Mouse (Mus musculus) stomach, embryonic 14.5 days (tissue): ENCODE results near the gene Sh3bgr. TPM values are rescaled to one million over a fixed set of nuclear protein-coding genes. Genes with fewer than 3 reads are reported as not detected.

Experiments used
- ATAC-seq: fragments of 200-750 bp; cut with Nextera tagmentation; 2 replicates; pipeline ENCODE4 v1.8.0; 2017; ENCODE audit warnings: low read depth, moderate TSS enrichment; ENCODE audit not compliant: insufficient number of reproducible peaks, insufficient read depth, low FRiP score
- H3K27ac ChIP-seq: fragments of 300-500 bp; sonication (generic); 2 replicates; pipeline ENCODE4 v1.5.1; 2014; ENCODE audit warnings: mild to moderate bottlenecking, low read length, moderate library complexity, mixed read lengths
- H3K27me3 ChIP-seq: fragments of 300-500 bp; sonication (generic); 2 replicates; pipeline ENCODE4 v1.6.1; 2014; ENCODE audit warnings: low read length, control low read depth, mixed read lengths; ENCODE audit not compliant: control insufficient read depth, insufficient read depth
- H3K36me3 ChIP-seq: fragments of 300-500 bp; sonication (generic); 2 replicates; pipeline ENCODE4 v1.6.1; 2014; ENCODE audit warnings: mild to moderate bottlenecking, control low read depth, low read length, moderate library complexity, mixed read lengths; ENCODE audit not compliant: control insufficient read depth, insufficient read depth
- H3K4me1 ChIP-seq: fragments of 300-500 bp; sonication (generic); 2 replicates; pipeline ENCODE4 v1.6.1; 2014; ENCODE audit warnings: low read length, control low read depth, mixed read lengths; ENCODE audit not compliant: control insufficient read depth, insufficient read depth
- H3K4me2 ChIP-seq: fragments of 300-500 bp; sonication (generic); replicated peaks from 2 replicates; pipeline ENCODE4 v1.6.1; 2014; ENCODE audit warnings: low read depth, low read length, control low read depth
- H3K4me3 ChIP-seq: fragments of 300-500 bp; sonication (generic); 2 replicates; pipeline ENCODE4 v1.5.1; 2014; ENCODE audit warnings: low read depth, low read length, control low read depth
- H3K9ac ChIP-seq: fragments of 300-500 bp; sonication (generic); replicated peaks from 2 replicates; pipeline ENCODE4 v1.6.1; 2014; ENCODE audit warnings: low read depth, mild to moderate bottlenecking, control low read depth, low read length, moderate library complexity, mixed read lengths
- H3K9me3 ChIP-seq: fragments of 300-500 bp; sonication (generic); 2 replicates; pipeline ENCODE4 v1.6.1; 2016; ENCODE audit warnings: low read depth, low read length, control low read depth; ENCODE audit not compliant: control insufficient read depth
- WGBS: fragments of 180-500 bp; shearing (Covaris S2); extraction: QIAGEN DNeasy Blood & Tissue Kit; methylation state at CpG from one replicate; pipeline ENCODE4 v1.1.7; 2014; 5-methylcytosine and 5-hydroxymethylcytosine counted together
- polyA plus RNA-seq: library from polyadenylated mRNA; unstranded; fragments of >200 nt; fragmentation: Nextera tagmentation; extraction: Ambion mirVana; gene quantifications from 2 replicates; pipeline ENCODE4 v1.2.1, GENCODE M21; 2014

The Sh3bgr gene
- polyA plus RNA-seq, 1 experiment from 2014 or later, result 29.7 TPM

DNA sequence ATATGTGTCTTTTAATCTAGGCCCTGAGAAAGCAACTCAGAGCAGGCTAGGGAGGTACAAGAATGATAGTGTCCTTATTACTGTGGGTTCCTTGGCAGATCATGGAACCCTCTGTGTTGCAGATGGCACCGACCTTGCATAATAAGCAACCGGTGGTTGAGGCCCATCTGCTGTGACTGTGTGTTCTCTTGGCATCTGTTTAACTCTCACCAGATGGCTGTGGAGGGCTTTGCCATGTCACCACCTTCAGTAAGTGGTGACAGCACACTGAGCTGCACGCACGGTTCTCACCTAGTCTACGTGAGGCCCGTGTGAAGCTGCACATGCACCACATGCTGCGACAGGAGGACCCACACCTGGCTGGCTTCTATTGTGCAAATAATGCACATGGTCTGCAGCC, 49.4 kb downstream of the Sh3bgr start:
- no peak overlapping the region for H3K27ac ChIP-seq
- H3K4me3 ChIP-seq, result no peak overlapping the region
- ATAC-seq, result no peak
- whole genome bisulfite sequencing, result 88% methylated on average over 7 of the region's 7 CpGs
- no peaks in the 10 kb centered on the region for H3K4me1 ChIP-seq
- no peak overlapping the region for H3K9ac ChIP-seq
- no peaks in the 10 kb centered on the region for H3K27me3 ChIP-seq
- no peaks in the 10 kb centered on the region for H3K9me3 ChIP-seq
- no peak overlapping the region for H3K4me2 ChIP-seq
- H3K36me3 ChIP-seq, result no peaks in the 10 kb centered on the region

- no peaks in the 10 kb centered on the region for H3K27me3 ChIP-seq
- no peak overlapping the region for H3K4me3 ChIP-seq
- no peaks in the 10 kb centered on the region for H3K4me1 ChIP-seq
- no peak overlapping the region for H3K4me2 ChIP-seq
- H3K27ac ChIP-seq, result no peak overlapping the region
- no peaks in the 10 kb centered on the region for H3K9me3 ChIP-seq
- ATAC-seq, result no peak
- WGBS, result 89% methylated on average over 1 of the region's 1 CpGs
- H3K36me3 ChIP-seq, result no peaks in the 10 kb centered on the region
- no peak overlapping the region for H3K9ac ChIP-seq
These were observed 51.9 kb downstream of the Sh3bgr start for GRCm38 (mm10) chr16:96252146-96252545.

- Histone ChIP-seq H3K4me1 (no peaks in the 10 kb centered on the region), H3K27me3 (no peaks in the 10 kb centered on the region), H3K27ac (no peak overlapping the region), H3K9me3 (no peaks in the 10 kb centered on the region), H3K36me3 (no peaks in the 10 kb centered on the region), H3K4me2 (no peak overlapping the region), H3K9ac (no peak overlapping the region), H3K4me3 (no peak overlapping the region)
- WGBS, result 84% methylated on average over 8 of the region's 8 CpGs
- no peak for ATAC-seq
These were observed 58.2 kb downstream of the Sh3bgr start for GRCm38 (mm10) chr16:96258429-96258828.

DNA sequence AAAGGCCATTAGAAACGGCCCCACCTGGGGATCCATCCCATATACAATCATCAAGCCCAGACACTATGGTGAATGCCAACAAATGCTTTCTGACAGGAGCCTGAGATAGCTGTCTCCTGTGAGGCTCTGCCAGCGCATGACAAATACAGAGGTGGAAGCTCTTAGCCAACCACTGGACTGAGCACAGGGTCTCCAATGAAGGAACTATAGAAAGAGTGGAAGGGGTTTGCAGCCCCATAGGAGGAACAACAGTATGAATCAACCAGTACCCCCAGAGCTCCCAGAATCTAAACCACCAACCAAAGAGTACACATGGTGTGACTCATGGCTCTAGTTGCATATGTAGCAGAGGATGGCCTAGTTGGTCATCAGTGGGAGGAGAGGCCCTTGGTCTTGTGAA, 71.5 kb downstream of the Sh3bgr start:
- no peaks in the 10 kb centered on the region for H3K4me1 ChIP-seq
- H3K27me3 ChIP-seq, result no peaks in the 10 kb centered on the region
- H3K9me3 ChIP-seq, result no peaks in the 10 kb centered on the region
- WGBS, result 92% methylated on average over 2 of the region's 2 CpGs
- H3K4me3 ChIP-seq, result no peak overlapping the region
- H3K36me3 ChIP-seq, result no peaks in the 10 kb centered on the region
- ATAC-seq, result no peak
- no peak overlapping the region for H3K27ac ChIP-seq
- H3K4me2 ChIP-seq, result no peak overlapping the region
- H3K9ac ChIP-seq, result no peak overlapping the region

DNA sequence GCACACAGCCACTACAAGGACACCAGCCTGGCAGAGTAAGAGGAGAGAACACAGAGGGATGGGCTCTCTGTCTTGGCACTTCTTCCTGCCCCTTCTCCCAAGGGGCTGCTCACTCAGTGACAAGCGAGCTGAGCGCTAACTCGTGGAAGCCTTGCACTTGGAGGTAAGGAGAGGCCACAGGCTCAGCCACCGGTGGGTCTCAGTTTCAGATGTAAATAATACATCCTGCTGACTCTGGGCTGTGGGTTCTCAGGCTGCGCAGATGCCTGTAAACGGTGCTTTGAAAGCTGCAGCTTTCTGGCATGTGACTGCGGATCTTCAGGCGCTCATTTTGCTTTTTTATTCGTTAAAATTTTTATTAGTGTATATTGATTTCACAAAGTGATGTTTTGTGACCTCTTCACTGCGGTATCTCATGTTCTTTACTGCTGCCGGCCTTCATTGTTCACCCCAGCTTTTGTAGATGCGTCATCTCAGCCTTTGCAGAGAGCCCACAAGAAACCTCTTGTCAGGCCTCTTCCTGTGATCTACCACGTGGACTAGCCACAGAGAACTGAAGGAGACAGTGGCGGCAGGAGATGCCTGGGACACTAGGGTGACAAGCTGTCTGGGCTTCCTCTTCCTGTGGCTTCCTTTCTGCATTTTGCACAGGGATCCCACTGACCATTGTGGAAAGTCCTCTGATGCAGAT, 72.8 kb downstream of the Sh3bgr start:
- H3K4me2 ChIP-seq, result no peak overlapping the region
- no peaks in the 10 kb centered on the region for H3K9me3 ChIP-seq
- no peak overlapping the region for H3K27ac ChIP-seq
- H3K4me3 ChIP-seq, result no peak overlapping the region
- no peak overlapping the region for H3K9ac ChIP-seq
- H3K36me3 ChIP-seq, result no peaks in the 10 kb centered on the region
- H3K4me1 ChIP-seq, result no peaks in the 10 kb centered on the region
- no peaks in the 10 kb centered on the region for H3K27me3 ChIP-seq
- ATAC-seq, result no peak
- 52% methylated on average over 14 of the region's 14 CpGs for WGBS

GRCm38 (mm10) chr16:96276596-96276995, 76.3 kb downstream of the Sh3bgr start:
- Histone ChIP-seq H3K9ac (no peak overlapping the region), H3K9me3 (no peaks in the 10 kb centered on the region), H3K27me3 (peaks cover 14% of the 10 kb centered on the region; the same call in 1 of the 2 replicates), H3K27ac (no peak overlapping the region), H3K4me2 (no peak overlapping the region), H3K4me1 (peaks cover 4% of the 10 kb centered on the region; the same call in 1 of the 2 replicates), H3K4me3 (no peak overlapping the region), H3K36me3 (no peaks in the 10 kb centered on the region)
- 58% methylated on average over 3 of the region's 3 CpGs for WGBS
- no peak for ATAC-seq

Other genes starting within 250 kb of the Sh3bgr start
- 76.5 and 81.1 TPM in 2 replicates for gene Psmg1, start 209.5 kb upstream of the Sh3bgr start, polyA plus RNA-seq
- 124 and 133 TPM in 2 replicates for gene Brwd1, start 117.9 kb upstream of the Sh3bgr start, polyA plus RNA-seq
- gene Hmgn1, start 72.7 kb upstream of the Sh3bgr start, polyA plus RNA-seq, result 589 and 679 TPM in 2 replicates
- gene Wrb, start 55.0 kb upstream of the Sh3bgr start, polyA plus RNA-seq, result 77.1 and 77.2 TPM in 2 replicates
- gene Lca5l, start 8.2 kb upstream of the Sh3bgr start, polyA plus RNA-seq, result 1.4 and 1.6 TPM in 2 replicates
- gene B3galt5, start 35.4 kb downstream of the Sh3bgr start, polyA plus RNA-seq, result 0.41 and 0.48 TPM in 2 replicates
- gene Itgb2l, start 243.2 kb downstream of the Sh3bgr start, polyA plus RNA-seq, result 0.52 and 0.90 TPM in 2 replicates